Comparison of ENCODE assay signal across 20 mouse cellular contexts in the genomic region with DNA sequence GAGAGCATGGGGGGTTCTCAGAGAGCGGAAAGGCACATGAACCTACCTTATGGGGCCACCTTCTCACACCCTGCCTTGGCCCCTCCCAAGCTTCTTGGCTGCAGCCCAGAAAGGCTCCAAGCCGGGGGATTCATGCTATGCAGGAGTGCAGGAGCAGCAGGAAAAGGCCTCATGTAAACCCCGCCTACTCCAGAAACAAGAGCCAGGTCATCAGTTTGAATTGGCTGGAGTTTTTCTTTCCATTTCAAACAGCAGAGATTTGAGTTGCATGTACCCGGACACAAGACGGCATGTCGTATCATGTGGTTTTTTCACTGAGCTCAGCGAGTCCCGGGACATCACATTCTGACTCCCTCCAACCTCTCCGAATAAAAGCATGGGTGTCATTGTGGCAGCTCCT. TPM values are rescaled to one million over a fixed set of nuclear protein-coding genes. Genes with fewer than 3 reads are reported as not detected.
DNase-seq lines count a peak whose midpoint lies in the region; ATAC-seq and TF ChIP-seq lines count a peak whose summit lies in the region.
"Had no signal": no experiment of that assay in that cellular context is flagged by ENCODE, and none has a peak within 500 bp of the region (broad histone marks: within the 10 kb centered on the region; RNA-seq: fewer than 3 reads in every experiment).

No protein-coding gene starts in this region.

- H3K27ac ChIP-seq in forebrain, embryonic 14.5 days (ENCODE audit: low read depth, low read length): no peak overlapping the region
- no peak overlapping the region for H3K27ac ChIP-seq in forebrain, embryonic 13.5 days
- no peak overlapping the region for H3K27ac ChIP-seq in limb, embryonic 14.5 days (replicated peaks; ENCODE audit: low read depth, low read length)
- no peak overlapping the region for H3K27ac ChIP-seq in hindbrain, embryonic 16.5 days (ENCODE audit: low read depth, low read length)
- H3K27ac ChIP-seq: neural tube, embryonic 13.5 days had no signal

- H3K9ac ChIP-seq in forebrain, embryonic 14.5 days (ENCODE audit: low read length): no peak overlapping the region
- H3K9ac ChIP-seq in forebrain, embryonic 13.5 days: no peak overlapping the region
- no peak overlapping the region for H3K9ac ChIP-seq in limb, embryonic 14.5 days (ENCODE audit: low read depth, low read length, severe bottlenecking)
- no peak overlapping the region for H3K9ac ChIP-seq in hindbrain, embryonic 16.5 days (ENCODE audit: low read depth, low read length)
- H3K9ac ChIP-seq: forebrain, postnatal 0 days; neural tube, embryonic 13.5 days had no signal

- H3K27me3 ChIP-seq in forebrain, embryonic 14.5 days (replicated peaks; ENCODE audit: control insufficient read depth, insufficient read depth, low read length): no peaks in the 10 kb centered on the region
- H3K27me3 ChIP-seq in forebrain, embryonic 13.5 days: no peaks in the 10 kb centered on the region
- H3K27me3 ChIP-seq in limb, embryonic 14.5 days (ENCODE audit: control insufficient read depth, insufficient read depth, low read length): no peaks in the 10 kb centered on the region
- no peaks in the 10 kb centered on the region for H3K27me3 ChIP-seq in hindbrain, embryonic 16.5 days (replicated peaks; ENCODE audit: control insufficient read depth, insufficient read depth, low read length)
- H3K27me3 ChIP-seq: neural tube, embryonic 13.5 days had no signal

- no peak overlapping the region for H3K4me3 ChIP-seq in forebrain, embryonic 14.5 days (ENCODE audit: low read depth, low read length)
- H3K4me3 ChIP-seq in forebrain, embryonic 13.5 days: no peak overlapping the region
- H3K4me3 ChIP-seq in limb, embryonic 14.5 days (replicated peaks; ENCODE audit: low read length): no peak overlapping the region
- H3K4me3 ChIP-seq in hindbrain, embryonic 16.5 days (ENCODE audit: low read length): no peak overlapping the region
- H3K4me3 ChIP-seq: neural tube, embryonic 13.5 days had no signal

- no peaks in the 10 kb centered on the region for H3K36me3 ChIP-seq in forebrain, embryonic 14.5 days (ENCODE audit: control insufficient read depth, insufficient read depth, low read length)
- H3K36me3 ChIP-seq in forebrain, embryonic 13.5 days (ENCODE audit: poor library complexity, severe bottlenecking): no peaks in the 10 kb centered on the region
- H3K36me3 ChIP-seq in limb, embryonic 14.5 days (ENCODE audit: control insufficient read depth, insufficient read depth, low read length): no peaks in the 10 kb centered on the region
- no peaks in the 10 kb centered on the region for H3K36me3 ChIP-seq in hindbrain, embryonic 16.5 days (ENCODE audit: control insufficient read depth, insufficient read depth, low read length)
- H3K36me3 ChIP-seq: neural tube, embryonic 13.5 days had no signal

- TF ChIP-seq POLR2A in brain, embryonic 14.5 days (IDR thresholded peaks at IDR 0.05; ENCODE audit: borderline replicate concordance, extremely low read depth, insufficient read depth, insufficient read length, poor library complexity, severe bottlenecking): no peak
- TF ChIP-seq POLR2A in limb, embryonic 14.5 days (IDR thresholded peaks at IDR 0.05; ENCODE audit: borderline replicate concordance, extremely low read depth, insufficient read depth, insufficient read length): no peak

- peak; percentile 22 for DNase-seq in forebrain, embryonic 14.5 days (ENCODE audit: low spot score)
- DNase-seq in kidney, postnatal 4 days: peak; percentile 19 to 23
- DNase-seq in kidney, adult 9 months: no peak
- peak; percentile 54 for DNase-seq in brain, embryonic 14.5 days (ENCODE audit: low read depth)
- peak; percentile 42 for DNase-seq in limb, embryonic 14.5 days (ENCODE audit: low spot score)
- DNase-seq: cerebellum, adult 8-10 months; forebrain, postnatal 0 days; gastrocnemius, postnatal 14 days had no signal

- no peaks in the 10 kb centered on the region for H3K9me3 ChIP-seq in forebrain, embryonic 14.5 days (replicated peaks; ENCODE audit: control insufficient read depth, low read length)
- H3K9me3 ChIP-seq in forebrain, embryonic 13.5 days (replicated peaks): no peaks in the 10 kb centered on the region
- H3K9me3 ChIP-seq in limb, embryonic 14.5 days (ENCODE audit: control insufficient read depth, low read length): no peaks in the 10 kb centered on the region
- no peaks in the 10 kb centered on the region for H3K9me3 ChIP-seq in hindbrain, embryonic 16.5 days (ENCODE audit: control insufficient read depth, low read length)
- H3K9me3 ChIP-seq: neural tube, embryonic 13.5 days had no signal

- no peak for TF ChIP-seq CTCF in brain, embryonic 14.5 days (IDR thresholded peaks at IDR 0.05; ENCODE audit: borderline replicate concordance, extremely low read depth, insufficient read depth, insufficient read length)

- ATAC-seq in forebrain, embryonic 14.5 days: peak; percentile 32; the same call in 1 of the 2 replicates
- no peak for ATAC-seq in forebrain, embryonic 13.5 days
- peak; percentile 30; the same call in 1 of the 2 replicates for ATAC-seq in limb, embryonic 14.5 days (ENCODE audit: low FRiP score, low read depth)
- no peak for ATAC-seq in hindbrain, embryonic 16.5 days
- ATAC-seq in megakaryocyte progenitor cell, adult 5-6 weeks (replicated peaks; ENCODE audit: poor library complexity): no peak
- ATAC-seq: forebrain, postnatal 0 days had no signal

- H3K4me1 ChIP-seq in forebrain, embryonic 14.5 days (ENCODE audit: control insufficient read depth, insufficient read depth, low read length): peaks cover 7% of the 10 kb centered on the region
- peaks cover 18% of the 10 kb centered on the region for H3K4me1 ChIP-seq in forebrain, embryonic 13.5 days
- H3K4me1 ChIP-seq in limb, embryonic 14.5 days (ENCODE audit: control insufficient read depth, insufficient read depth, low read length): peaks cover 5% of the 10 kb centered on the region
- no peaks in the 10 kb centered on the region; the same call in 1 of the 2 replicates for H3K4me1 ChIP-seq in hindbrain, embryonic 16.5 days (ENCODE audit: control insufficient read depth, insufficient read depth, low read depth, low read length)

- no peak overlapping the region for H3K4me2 ChIP-seq in forebrain, embryonic 14.5 days (ENCODE audit: low read length)
- no peak overlapping the region for H3K4me2 ChIP-seq in forebrain, embryonic 13.5 days
- H3K4me2 ChIP-seq in limb, embryonic 14.5 days (replicated peaks; ENCODE audit: low read depth, low read length, severe bottlenecking): peak overlapping the region; percentile 15; the same call in 1 of the 2 replicates
- no peak overlapping the region for H3K4me2 ChIP-seq in hindbrain, embryonic 16.5 days (ENCODE audit: low read length)
- H3K4me2 ChIP-seq: neural tube, embryonic 13.5 days had no signal

- 45% methylated on average over 9 of the region's 9 CpGs for WGBS in forebrain, embryonic 14.5 days
- 39% methylated on average over 9 of the region's 9 CpGs for WGBS in forebrain, embryonic 13.5 days
- WGBS in limb, embryonic 14.5 days: 37% methylated on average over 9 of the region's 9 CpGs
- 65% methylated on average over 9 of the region's 9 CpGs for WGBS in hindbrain, embryonic 16.5 days

RNA-seq across cellular contexts. Expression of gene Gm9376, which starts 39.2 kb away (rescaled TPM):
- not detected in 2 replicates for polyA plus RNA-seq in forebrain, embryonic 14.5 days (2014; fragmentation: Nextera tagmentation; extraction: Ambion mirVana)
- polyA plus RNA-seq in forebrain, embryonic 13.5 days (2015; fragmentation: Nextera tagmentation; extraction: Ambion mirVana): not detected in 2 replicates
- not detected in 2 replicates for polyA plus RNA-seq in brain, embryonic 14.5 days (2012; rRNA removed)
- polyA plus RNA-seq in limb, embryonic 14.5 days (2012; rRNA removed): not detected in 2 replicates
- polyA plus RNA-seq in limb, embryonic 14.5 days (2014; fragmentation: Nextera tagmentation; extraction: Ambion mirVana): not detected in 2 replicates
- polyA plus RNA-seq in hindbrain, embryonic 16.5 days (2015; fragmentation: Nextera tagmentation; extraction: Ambion mirVana): not detected in 2 replicates
- total RNA-seq in megakaryocyte progenitor cell, adult 5-6 weeks (2015): not detected in 2 replicates
- total RNA-seq in megakaryocyte progenitor cell, adult 5-6 weeks (2017): not detected in 2 replicates
- total RNA-seq: forebrain, postnatal 0 days; gastrocnemius, postnatal 14 days; hematopoietic stem cell, adult 5-6 weeks; layer of hippocampus, postnatal 14 days; MEL; midbrain, postnatal 0 days had no signal
- polyA plus RNA-seq: C2C12; forebrain, postnatal 0 days; intestine, embryonic 14.5 days; limb, embryonic 11.5 days; midbrain, postnatal 0 days; neural tube, embryonic 13.5 days; thymus, postnatal 0 days had no signal

Comparison
In these comparisons a context has a peak if more than half of its experiments do, and no peak if none do; other contexts are left out.
1. ATAC-seq: peak in forebrain, embryonic 14.5 days (single experiment) and limb, embryonic 14.5 days (single experiment); none in forebrain, embryonic 13.5 days (single experiment), hindbrain, embryonic 16.5 days (single experiment) and megakaryocyte progenitor cell, adult 5-6 weeks (single experiment).